ENCODE assay signal across 14 mouse cellular contexts in the genomic region with DNA sequence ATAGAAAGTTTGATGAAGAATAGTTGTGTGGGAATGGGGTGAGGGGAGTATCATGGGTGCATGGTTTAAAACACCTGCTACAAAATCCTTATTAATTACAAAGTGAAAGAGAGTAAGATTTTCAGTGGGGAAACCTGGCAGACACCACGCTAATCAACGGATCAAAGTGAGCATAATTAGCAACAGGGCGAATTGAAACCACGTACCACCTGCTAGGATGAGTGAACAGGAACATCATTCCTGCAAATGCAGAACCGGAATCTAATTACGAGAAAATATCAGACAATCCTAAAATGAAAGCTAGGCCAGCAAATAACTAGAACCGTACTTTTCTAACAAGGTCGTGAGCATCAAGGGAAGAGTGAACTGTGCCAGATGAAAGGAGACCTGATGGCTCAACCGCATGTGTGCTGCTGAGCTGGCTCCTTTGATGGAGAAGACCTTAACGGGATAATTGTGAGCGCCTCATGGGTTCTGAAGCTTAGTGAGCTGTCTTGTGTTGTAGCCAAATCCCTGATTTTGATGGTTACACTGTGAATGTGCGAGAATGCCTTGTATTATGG. TPM values are rescaled to one million over a fixed set of nuclear protein-coding genes. Genes with fewer than 3 reads are reported as not detected.
DNase-seq lines count a peak whose midpoint lies in the region; ATAC-seq lines count a peak whose summit lies in the region.
"Had no signal": no experiment of that assay in that cellular context is flagged by ENCODE, and none has a peak within 500 bp of the region (broad histone marks: within the 10 kb centered on the region; RNA-seq: fewer than 3 reads in every experiment).

No protein-coding gene starts in this region.

- H3K4me2 ChIP-seq in forebrain, embryonic 14.5 days (ENCODE audit: low read length), result no peak overlapping the region
- H3K4me2 ChIP-seq in midbrain, embryonic 16.5 days (ENCODE audit: low read length), result no peak overlapping the region
- no peak overlapping the region for H3K4me2 ChIP-seq in kidney, embryonic 14.5 days (replicated peaks; ENCODE audit: low read depth, low read length)
- H3K4me2 ChIP-seq: embryonic facial prominence, embryonic 12.5 days; heart, embryonic 15.5 days; kidney, embryonic 15.5 days; limb, embryonic 15.5 days; neural tube, embryonic 15.5 days had no signal

- peak; percentile 39 for DNase-seq in layer of hippocampus, adult 11-12 months (ENCODE audit: low spot score)
- no peak for DNase-seq in layer of hippocampus, postnatal 10 days (ENCODE audit: low spot score in 2 of 2)
- DNase-seq in T-cell, adult 2 months (ENCODE audit: low spot score), result peak; percentile 54
- peak; percentile 67 for DNase-seq in forebrain, embryonic 14.5 days (ENCODE audit: low spot score)
- DNase-seq in adipocyte (ENCODE audit: low spot score), result no peak
- DNase-seq: heart, adult 11 months; lung, postnatal 10 days had no signal

- H3K27ac ChIP-seq in forebrain, embryonic 14.5 days (ENCODE audit: low read depth, low read length), result no peak overlapping the region
- H3K27ac ChIP-seq in midbrain, embryonic 16.5 days (ENCODE audit: low read length), result no peak overlapping the region
- H3K27ac ChIP-seq in kidney, embryonic 14.5 days (ENCODE audit: low read depth, low read length), result no peak overlapping the region
- H3K27ac ChIP-seq: embryonic facial prominence, embryonic 12.5 days; heart, embryonic 15.5 days; kidney, embryonic 15.5 days; limb, embryonic 15.5 days; neural tube, embryonic 15.5 days had no signal

- peak; percentile 66 for ATAC-seq in forebrain, embryonic 14.5 days
- ATAC-seq in midbrain, embryonic 16.5 days, result peak; percentile 69; the same call in 1 of the 2 replicates
- ATAC-seq in kidney, embryonic 14.5 days (ENCODE audit: low FRiP score, low TSS enrichment), result no peak

- no peaks in the 10 kb centered on the region for H3K27me3 ChIP-seq in forebrain, embryonic 14.5 days (replicated peaks; ENCODE audit: control insufficient read depth, insufficient read depth, low read length)
- H3K27me3 ChIP-seq in midbrain, embryonic 16.5 days (ENCODE audit: control insufficient read depth, insufficient read depth, low read depth, low read length), result no peaks in the 10 kb centered on the region
- no peaks in the 10 kb centered on the region for H3K27me3 ChIP-seq in kidney, embryonic 14.5 days (ENCODE audit: control insufficient read depth, insufficient read depth, low read length)
- H3K27me3 ChIP-seq: embryonic facial prominence, embryonic 12.5 days; heart, embryonic 15.5 days; kidney, embryonic 15.5 days; limb, embryonic 15.5 days; neural tube, embryonic 15.5 days had no signal

- no peaks in the 10 kb centered on the region for H3K36me3 ChIP-seq in forebrain, embryonic 14.5 days (ENCODE audit: control insufficient read depth, insufficient read depth, low read length)
- H3K36me3 ChIP-seq in midbrain, embryonic 16.5 days (ENCODE audit: control insufficient read depth, insufficient read depth, low read length), result no peaks in the 10 kb centered on the region
- no peaks in the 10 kb centered on the region for H3K36me3 ChIP-seq in kidney, embryonic 14.5 days (ENCODE audit: control insufficient read depth, insufficient read depth, low read length)
- H3K36me3 ChIP-seq: embryonic facial prominence, embryonic 12.5 days; heart, embryonic 15.5 days; kidney, embryonic 15.5 days; limb, embryonic 15.5 days; neural tube, embryonic 15.5 days had no signal

- H3K9ac ChIP-seq in forebrain, embryonic 14.5 days (ENCODE audit: low read length), result no peak overlapping the region
- H3K9ac ChIP-seq in midbrain, embryonic 16.5 days (ENCODE audit: low read depth, low read length), result no peak overlapping the region
- no peak overlapping the region for H3K9ac ChIP-seq in kidney, embryonic 14.5 days (ENCODE audit: low read depth, low read length)
- H3K9ac ChIP-seq: embryonic facial prominence, embryonic 12.5 days; heart, embryonic 15.5 days; kidney, embryonic 15.5 days; limb, embryonic 15.5 days; neural tube, embryonic 15.5 days had no signal

- 33% methylated on average over 12 of the region's 12 CpGs for WGBS in forebrain, embryonic 14.5 days
- 56% methylated on average over 12 of the region's 12 CpGs for WGBS in midbrain, embryonic 16.5 days
- WGBS in kidney, embryonic 14.5 days, result 87% methylated on average over 12 of the region's 12 CpGs

- H3K9me3 ChIP-seq in forebrain, embryonic 14.5 days (replicated peaks; ENCODE audit: control insufficient read depth, low read length), result no peaks in the 10 kb centered on the region
- H3K9me3 ChIP-seq in midbrain, embryonic 16.5 days (replicated peaks; ENCODE audit: control insufficient read depth, low read length, poor library complexity, severe bottlenecking), result no peaks in the 10 kb centered on the region
- H3K9me3 ChIP-seq in kidney, embryonic 14.5 days (ENCODE audit: control insufficient read depth, low read length), result no peaks in the 10 kb centered on the region
- H3K9me3 ChIP-seq: embryonic facial prominence, embryonic 12.5 days; heart, embryonic 15.5 days; kidney, embryonic 15.5 days; limb, embryonic 15.5 days; neural tube, embryonic 15.5 days had no signal

- H3K4me1 ChIP-seq in forebrain, embryonic 14.5 days (ENCODE audit: control insufficient read depth, insufficient read depth, low read length), result no peaks in the 10 kb centered on the region
- H3K4me1 ChIP-seq in midbrain, embryonic 16.5 days (ENCODE audit: control insufficient read depth, insufficient read depth, low read length), result no peaks in the 10 kb centered on the region
- H3K4me1 ChIP-seq in kidney, embryonic 14.5 days (ENCODE audit: control insufficient read depth, insufficient read depth, low read length), result no peaks in the 10 kb centered on the region
- H3K4me1 ChIP-seq: embryonic facial prominence, embryonic 12.5 days; kidney, embryonic 15.5 days; limb, embryonic 15.5 days; neural tube, embryonic 15.5 days had no signal

- no peak overlapping the region for H3K4me3 ChIP-seq in forebrain, embryonic 14.5 days (ENCODE audit: low read depth, low read length)
- H3K4me3 ChIP-seq in midbrain, embryonic 16.5 days (ENCODE audit: low read depth, low read length), result no peak overlapping the region
- H3K4me3 ChIP-seq in kidney, embryonic 14.5 days (ENCODE audit: low read length), result no peak overlapping the region
- H3K4me3 ChIP-seq: embryonic facial prominence, embryonic 12.5 days; heart, embryonic 15.5 days; kidney, embryonic 15.5 days; limb, embryonic 15.5 days; neural tube, embryonic 15.5 days had no signal

RNA-seq across cellular contexts. Expression of a gene that starts 40.2 kb away (rescaled TPM):
- total RNA-seq in layer of hippocampus, postnatal 10 days (2021), result 10 to 100 TPM; 65.5 to 70.8 TPM
- polyA plus RNA-seq in forebrain, embryonic 14.5 days (2014; fragmentation: Nextera tagmentation; extraction: Ambion mirVana), result 26.6 and 27.1 TPM in 2 replicates
- 24.7 and 26.8 TPM in 2 replicates for polyA plus RNA-seq in midbrain, embryonic 16.5 days (2015; fragmentation: Nextera tagmentation; extraction: Ambion mirVana)
- 35.2 and 46.4 TPM in 2 replicates for polyA plus RNA-seq in kidney, embryonic 14.5 days (2014; fragmentation: Nextera tagmentation; extraction: Ambion mirVana)

Comparison
In these comparisons a context has a peak if more than half of its experiments do, and no peak if none do; other contexts are left out.
1. DNase-seq: peak in layer of hippocampus, adult 11-12 months (single experiment), T-cell, adult 2 months (single experiment) and forebrain, embryonic 14.5 days (single experiment); none in layer of hippocampus, postnatal 10 days (0 of 2) and adipocyte (single experiment).